Mouse (Mus musculus) intestine, embryonic 14.5 days (tissue): ENCODE measurements at regions not wholly inside any gene's neighbourhood (a gene's known extent, or its start where the extent isn't known, plus 50 kb on each side); places are given as distances from the start of the nearest gene placed in this dataset.

Experiments
- ATAC-seq: fragments of 200-750 bp; cut with Nextera tagmentation; replicated peaks from 2 replicates; pipeline ENCODE4 v1.8.0; 2017; ENCODE audit warnings: low read depth, moderate number of reproducible peaks, moderate TSS enrichment, moderate library complexity; ENCODE audit not compliant: low FRiP score, low TSS enrichment
- DNase-seq: peaks from one replicate; pipeline ENCODE4 v3.0.0-alpha.2; 2018; ENCODE audit warnings: low spot score
- H3K27ac ChIP-seq: fragments of 300-500 bp; sonication (generic); 2 replicates; pipeline ENCODE4 v1.5.1; 2014; ENCODE audit warnings: low read depth, mild to moderate bottlenecking, control low read depth
- H3K27me3 ChIP-seq: fragments of 300-500 bp; sonication (generic); replicated peaks from 2 replicates; pipeline ENCODE4 v1.6.1; 2014; ENCODE audit warnings: low read length, control low read depth; ENCODE audit not compliant: control insufficient read depth, insufficient read depth
- H3K36me3 ChIP-seq: fragments of 300-500 bp; sonication (generic); 2 replicates; pipeline ENCODE4 v1.6.1; 2014; ENCODE audit warnings: low read length, control low read depth; ENCODE audit not compliant: control insufficient read depth, insufficient read depth
- H3K4me1 ChIP-seq: fragments of 300-500 bp; sonication (generic); replicated peaks from 2 replicates; pipeline ENCODE4 v1.6.1; 2014; ENCODE audit warnings: low read length, control low read depth, mixed read lengths; ENCODE audit not compliant: control insufficient read depth, insufficient read depth
- H3K4me2 ChIP-seq: fragments of 300-500 bp; sonication (generic); 2 replicates; pipeline ENCODE4 v1.6.1; 2014; ENCODE audit warnings: low read length
- H3K4me3 ChIP-seq: fragments of 300-500 bp; sonication (generic); 2 replicates; pipeline ENCODE4 v1.5.1; 2014; ENCODE audit warnings: low read depth, low read length, control low read depth, mixed read lengths
- H3K9ac ChIP-seq: fragments of 300-500 bp; sonication (generic); 2 replicates; pipeline ENCODE4 v1.6.1; 2014; ENCODE audit warnings: mild to moderate bottlenecking, low read length
- H3K9me3 ChIP-seq: fragments of 300-500 bp; sonication (generic); 2 replicates; pipeline ENCODE4 v1.6.1; 2016; ENCODE audit warnings: low read length, control low read depth; ENCODE audit not compliant: control insufficient read depth
- WGBS: fragments of 180-500 bp; shearing (Covaris S2); extraction: QIAGEN DNeasy Blood & Tissue Kit; methylation state at CpG from one replicate; pipeline ENCODE4 v1.1.7; 2014; 5-methylcytosine and 5-hydroxymethylcytosine counted together

GRCm38 (mm10) chr15:17180164-17180563 is 451.6 kb downstream of the Cdh9 start:
- Histone ChIP-seq H3K9me3 (no peaks in the 10 kb centered on the region), H3K27ac (no peak overlapping the region), H3K4me3 (no peak overlapping the region), H3K4me2 (no peak overlapping the region), H3K27me3 (no peaks in the 10 kb centered on the region), H3K36me3 (no peaks in the 10 kb centered on the region), H3K4me1 (no peaks in the 10 kb centered on the region), H3K9ac (no peak overlapping the region)
- DNase-seq (no peak), ATAC-seq (no peak)
- 88% methylated on average over 2 of the region's 2 CpGs for WGBS

- H3K36me3 ChIP-seq, result no peaks in the 10 kb centered on the region
- no peak overlapping the region for H3K4me2 ChIP-seq
- no peaks in the 10 kb centered on the region for H3K9me3 ChIP-seq
- no peak overlapping the region for H3K27ac ChIP-seq
- ATAC-seq (no peak), DNase-seq (no peak)
- 42% methylated on average over 2 of the region's 2 CpGs for WGBS
- H3K9ac ChIP-seq, result no peak overlapping the region
- no peaks in the 10 kb centered on the region for H3K27me3 ChIP-seq
- H3K4me3 ChIP-seq, result no peak overlapping the region
- no peaks in the 10 kb centered on the region for H3K4me1 ChIP-seq
Measured at GRCm38 (mm10) chr15:17181358-17182022, 452.9 kb downstream of the Cdh9 start.

GRCm38 (mm10) chr15:17195439-17195838 is 466.9 kb downstream of the Cdh9 start:
- Histone ChIP-seq H3K27ac (no peak overlapping the region), H3K4me1 (no peaks in the 10 kb centered on the region), H3K4me3 (no peak overlapping the region), H3K4me2 (no peak overlapping the region), H3K27me3 (no peaks in the 10 kb centered on the region), H3K9ac (no peak overlapping the region), H3K36me3 (no peaks in the 10 kb centered on the region), H3K9me3 (no peaks in the 10 kb centered on the region)
- DNase-seq (peak; percentile 59), ATAC-seq (no peak)
- 50% methylated on average over 5 of the region's 5 CpGs for WGBS

GRCm38 (mm10) chr15:17204739-17205138 is 476.2 kb downstream of the Cdh9 start:
- 69% methylated on average over 2 of the region's 2 CpGs for WGBS
- Histone ChIP-seq H3K27ac (no peak overlapping the region), H3K4me3 (no peak overlapping the region)

GRCm38 (mm10) chr15:17245096-17245495 is 516.5 kb downstream of the Cdh9 start:
- Histone ChIP-seq H3K4me2 (no peak overlapping the region), H3K9me3 (no peaks in the 10 kb centered on the region), H3K27me3 (no peaks in the 10 kb centered on the region), H3K27ac (no peak overlapping the region), H3K36me3 (no peaks in the 10 kb centered on the region), H3K9ac (no peak overlapping the region), H3K4me3 (no peak overlapping the region), H3K4me1 (no peaks in the 10 kb centered on the region)
- ATAC-seq (no peak), DNase-seq (no peak)
- 76% methylated on average over 3 of the region's 3 CpGs for WGBS

More at GRCm38 (mm10) chr15:17204739-17205138, 476.2 kb downstream of the Cdh9 start:
- no peak overlapping the region for H3K4me2 ChIP-seq
- no peak overlapping the region for H3K9ac ChIP-seq
- H3K27me3 ChIP-seq, result no peaks in the 10 kb centered on the region
- H3K4me1 ChIP-seq, result no peaks in the 10 kb centered on the region
- no peak for ATAC-seq
- no peaks in the 10 kb centered on the region for H3K9me3 ChIP-seq
- DNase-seq, result no peak
- no peaks in the 10 kb centered on the region for H3K36me3 ChIP-seq

- no peak overlapping the region for H3K9ac ChIP-seq
- H3K27me3 ChIP-seq, result no peaks in the 10 kb centered on the region
- H3K27ac ChIP-seq, result no peak overlapping the region
- no peaks in the 10 kb centered on the region for H3K4me1 ChIP-seq
- ATAC-seq (no peak), DNase-seq (no peak)
- WGBS, result 87% methylated on average over 5 of the region's 5 CpGs
- no peak overlapping the region for H3K4me3 ChIP-seq
- H3K9me3 ChIP-seq, result no peaks in the 10 kb centered on the region
- no peak overlapping the region for H3K4me2 ChIP-seq
- H3K36me3 ChIP-seq, result no peaks in the 10 kb centered on the region
Measured at GRCm38 (mm10) chr15:17289221-17289620, 560.7 kb downstream of the Cdh9 start.
